Mouse (Mus musculus) urinary bladder, postnatal 25 days (tissue): ENCODE results near the gene Cryba1.
A peak's percentile ranks its signal among the peaks of the same experiment; 100 is the strongest.
"Not testable (repeated sequence)": the region's sequence is repeated elsewhere in the genome, so short reads cannot be mapped to it uniquely, and the experiment has no call there.

Experiments
- DNase-seq: peaks from one replicate; pipeline ENCODE4 v3.0.0; 2022; ENCODE audit warnings: low spot score

Gene Cryba1

GRCm38 (mm10) chr11:77725183-77725582 is at the start of gene Cryba1:
Cryba1 (minus strand) TSS chr11:77725283.
- no peak for DNase-seq

GRCm38 (mm10) chr11:77771879-77772713 is 47.0 kb upstream of the Cryba1 start:
- no peak for DNase-seq

- no peak for DNase-seq
These were observed 45.3 kb upstream of the Cryba1 start for GRCm38 (mm10) chr11:77770346-77770745.

- no peak for DNase-seq
These were observed 44.4 kb upstream of the Cryba1 start for GRCm38 (mm10) chr11:77769496-77769895.

GRCm38 (mm10) chr11:77766351-77767001 is 41.4 kb upstream of the Cryba1 start:
- DNase-seq = peak; percentile 43

- no peak for DNase-seq
These were observed 40.3 kb upstream of the Cryba1 start for GRCm38 (mm10) chr11:77765459-77765777.

GRCm38 (mm10) chr11:77764694-77765458 is 39.8 kb upstream of the Cryba1 start:
- no peak for DNase-seq

- DNase-seq = peak; percentile 47
These were observed 38.7 kb upstream of the Cryba1 start for GRCm38 (mm10) chr11:77763673-77764340.

- peak; percentile 92 for DNase-seq
These were observed 37.9 kb upstream of the Cryba1 start, which contains the start of gene Myo18a for GRCm38 (mm10) chr11:77762783-77763672. Myo18a (plus strand) TSS chr11:77763246.

- no peak for DNase-seq
These were observed 34.9 kb upstream of the Cryba1 start for GRCm38 (mm10) chr11:77760031-77760430.

- no peak for DNase-seq
These were observed 28.4 kb upstream of the Cryba1 start for GRCm38 (mm10) chr11:77753469-77753868.

GRCm38 (mm10) chr11:77752525-77752924 is 27.4 kb upstream of the Cryba1 start:
- no peak for DNase-seq

GRCm38 (mm10) chr11:77748996-77749395 is 23.9 kb upstream of the Cryba1 start:
- no peak for DNase-seq

GRCm38 (mm10) chr11:77747103-77747502 is 22.0 kb upstream of the Cryba1 start:
- DNase-seq = not testable (repeated sequence)

- DNase-seq = no peak
These were observed 21.6 kb upstream of the Cryba1 start for GRCm38 (mm10) chr11:77746652-77747051.

GRCm38 (mm10) chr11:77743966-77744365 is 18.9 kb upstream of the Cryba1 start:
- peak; percentile 20 for DNase-seq

- no peak for DNase-seq
These were observed 13.5 kb upstream of the Cryba1 start for GRCm38 (mm10) chr11:77738555-77738954.

- peak; percentile 85 for DNase-seq
These were observed 12.2 kb upstream of the Cryba1 start for GRCm38 (mm10) chr11:77737289-77737688.

GRCm38 (mm10) chr11:77728587-77728986 is 3.5 kb upstream of the Cryba1 start:
- DNase-seq = no peak

GRCm38 (mm10) chr11:77724766-77725165 is 317 bp downstream of the Cryba1 start:
- no peak for DNase-seq

GRCm38 (mm10) chr11:77721389-77721788 is 3.7 kb downstream of the Cryba1 start:
- DNase-seq = no peak
